Mouse (Mus musculus) midbrain, embryonic 11.5 days (tissue): ENCODE results near the gene Endog. TPM values are rescaled to one million over a fixed set of nuclear protein-coding genes. Genes with fewer than 3 reads are reported as not detected.

Experiments used
- ATAC-seq: fragments of 200-750 bp; cut with Nextera tagmentation; 2 replicates; pipeline ENCODE4 v1.8.0; 2017; ENCODE audit warnings: moderate TSS enrichment, moderate library complexity; ENCODE audit not compliant: low FRiP score
- DNase-seq: peaks from one replicate; pipeline ENCODE4 v3.0.0; 2015; ENCODE audit warnings: low spot score; ENCODE audit errors: missing footprints
- H3K27ac ChIP-seq: fragments of 300-500 bp; sonication (generic); 2 replicates; pipeline ENCODE4 v1.5.1; 2014; ENCODE audit warnings: low read depth, low read length
- H3K27me3 ChIP-seq: fragments of 300-500 bp; sonication (generic); 2 replicates; pipeline ENCODE4 v1.6.1; 2014; ENCODE audit warnings: mild to moderate bottlenecking, low read length, moderate library complexity, mixed read lengths; ENCODE audit not compliant: control insufficient read depth, insufficient read depth
- H3K36me3 ChIP-seq: fragments of 300-500 bp; sonication (generic); 2 replicates; pipeline ENCODE4 v1.6.1; 2014; ENCODE audit warnings: mild to moderate bottlenecking, low read length, moderate library complexity, mixed read lengths; ENCODE audit not compliant: control insufficient read depth, insufficient read depth
- H3K4me1 ChIP-seq: fragments of 300-500 bp; sonication (generic); 2 replicates; pipeline ENCODE4 v1.6.1; 2014; ENCODE audit warnings: low read length; ENCODE audit not compliant: control insufficient read depth, insufficient read depth
- H3K4me2 ChIP-seq: fragments of 300-500 bp; sonication (generic); 2 replicates; pipeline ENCODE4 v1.6.1; 2014; ENCODE audit warnings: mild to moderate bottlenecking, moderate library complexity
- H3K4me3 ChIP-seq: fragments of 300-500 bp; sonication (generic); 2 replicates; pipeline ENCODE4 v1.5.1; 2014; ENCODE audit warnings: low read depth, low read length
- H3K9ac ChIP-seq: fragments of 300-500 bp; sonication (generic); 2 replicates; pipeline ENCODE4 v1.6.1; 2014; ENCODE audit warnings: low read length
- H3K9me3 ChIP-seq: fragments of 300-500 bp; sonication (generic); 2 replicates; pipeline ENCODE4 v1.6.1; 2016; ENCODE audit warnings: low read length; ENCODE audit not compliant: control insufficient read depth
- WGBS: fragments of 180-500 bp; shearing (Covaris S2); extraction: QIAGEN DNeasy Blood & Tissue Kit; methylation state at CpG from one replicate; pipeline ENCODE4 v1.1.7; 2014; 5-methylcytosine and 5-hydroxymethylcytosine counted together
- polyA plus RNA-seq: library from polyadenylated mRNA; unstranded; fragments of >200 nt; fragmentation: Nextera tagmentation; extraction: Ambion mirVana; gene quantifications from 2 replicates; pipeline ENCODE4 v1.2.1, GENCODE M21; 2014

Endog gene
- polyA plus RNA-seq, 1 experiment from 2014 or later = 13.7 TPM

- Histone ChIP-seq H3K36me3 (no peaks in the 10 kb centered on the region), H3K4me1 (no peaks in the 10 kb centered on the region), H3K4me2 (no peak overlapping the region), H3K9me3 (no peaks in the 10 kb centered on the region), H3K4me3 (no peak overlapping the region), H3K9ac (no peak overlapping the region), H3K27me3 (no peaks in the 10 kb centered on the region), H3K27ac (no peak overlapping the region)
- no peak for ATAC-seq
- DNase-seq = no peak
- 90% methylated on average over 1 of the region's 1 CpGs for WGBS
Observed at GRCm38 (mm10) chr2:30212951-30213350, 41.7 kb downstream of the Endog start.

GRCm38 (mm10) chr2:30214745-30215144 lies 43.5 kb downstream of the Endog start:
- no peaks in the 10 kb centered on the region for H3K9me3 ChIP-seq
- no peak overlapping the region for H3K4me2 ChIP-seq
- ATAC-seq (no peak), DNase-seq (no peak)
- H3K27me3 ChIP-seq = no peaks in the 10 kb centered on the region
- no peaks in the 10 kb centered on the region for H3K4me1 ChIP-seq
- H3K27ac ChIP-seq = no peak overlapping the region
- H3K9ac ChIP-seq = no peak overlapping the region
- 91% methylated on average over 3 of the region's 3 CpGs for WGBS
- no peak overlapping the region for H3K4me3 ChIP-seq
- H3K36me3 ChIP-seq = no peaks in the 10 kb centered on the region

- Histone ChIP-seq H3K27me3 (no peaks in the 10 kb centered on the region), H3K9me3 (no peaks in the 10 kb centered on the region), H3K4me3 (no peak overlapping the region), H3K4me1 (no peaks in the 10 kb centered on the region), H3K27ac (no peak overlapping the region), H3K9ac (no peak overlapping the region), H3K36me3 (no peaks in the 10 kb centered on the region), H3K4me2 (no peak overlapping the region)
- no peak for DNase-seq
- ATAC-seq = no peak
- 84% methylated on average over 6 of the region's 6 CpGs for WGBS
Observed at GRCm38 (mm10) chr2:30215493-30215892, 44.2 kb downstream of the Endog start.

GRCm38 (mm10) chr2:30216293-30216692 lies 45.0 kb downstream of the Endog start:
- Histone ChIP-seq H3K27me3 (no peaks in the 10 kb centered on the region), H3K4me1 (no peaks in the 10 kb centered on the region), H3K9me3 (no peaks in the 10 kb centered on the region), H3K27ac (no peak overlapping the region), H3K4me2 (no peak overlapping the region), H3K9ac (no peak overlapping the region), H3K36me3 (no peaks in the 10 kb centered on the region), H3K4me3 (no peak overlapping the region)
- ATAC-seq = no peak
- WGBS = 94% methylated on average over 5 of the region's 5 CpGs
- no peak for DNase-seq

Other genes with a start within 250 kb of the Endog start
- gene Gle1, start 236.1 kb upstream of the Endog start, polyA plus RNA-seq = 52.5 and 57.4 TPM in 2 replicates
- gene Sptan1, start 205.9 kb upstream of the Endog start, polyA plus RNA-seq = 136 and 144 TPM in 2 replicates
- gene Wdr34, start 122.6 kb upstream of the Endog start, polyA plus RNA-seq = 25.5 and 25.9 TPM in 2 replicates
- 741 and 754 TPM in 2 replicates for gene Set, start 114.1 kb upstream of the Endog start, polyA plus RNA-seq
- 6.4 and 8.4 TPM in 2 replicates for gene Pkn3, start 93.8 kb upstream of the Endog start, polyA plus RNA-seq
- gene Zdhhc12, start 77.8 kb upstream of the Endog start, polyA plus RNA-seq = 28.0 and 30.6 TPM in 2 replicates
- gene Zer1, start 46.9 kb upstream of the Endog start, polyA plus RNA-seq = 5.1 and 6.0 TPM in 2 replicates
- gene Tbc1d13, start 37.7 kb upstream of the Endog start, polyA plus RNA-seq = 12.1 and 13.3 TPM in 2 replicates
- 65.0 and 69.8 TPM in 2 replicates for gene Spout1, start 7.0 kb downstream of the Endog start, polyA plus RNA-seq
- 8.2 and 9.6 TPM in 2 replicates for gene Kyat1, start 34.4 kb downstream of the Endog start, polyA plus RNA-seq
- gene Lrrc8a, start 66.2 kb downstream of the Endog start, polyA plus RNA-seq = 49.2 and 51.7 TPM in 2 replicates
- gene Gm28035, start 69.1 kb downstream of the Endog start, polyA plus RNA-seq = 0.05 and 0.21 TPM in 2 replicates
- gene Phyhd1, start 94.7 kb downstream of the Endog start, polyA plus RNA-seq = 2.9 and 3.5 TPM in 2 replicates
- not detected in 2 replicates for gene Gm28038, start 109.5 kb downstream of the Endog start, polyA plus RNA-seq
- 23.6 and 25.7 TPM in 2 replicates for gene Dolk, start 114.8 kb downstream of the Endog start, polyA plus RNA-seq
- gene Nup188, start 114.9 kb downstream of the Endog start, polyA plus RNA-seq = 46.0 and 53.7 TPM in 2 replicates
- 42.0 and 48.1 TPM in 2 replicates for gene Sh3glb2, start 187.8 kb downstream of the Endog start, polyA plus RNA-seq
- gene Miga2, start 192.7 kb downstream of the Endog start, polyA plus RNA-seq = 16.6 TPM in 2 replicates
- gene Dolpp1, start 220.8 kb downstream of the Endog start, polyA plus RNA-seq = 41.1 and 45.8 TPM in 2 replicates
- gene Crat, start 244.3 kb downstream of the Endog start, polyA plus RNA-seq = 23.7 and 24.2 TPM in 2 replicates
- 50.7 and 54.3 TPM in 2 replicates for gene Ptpa, start 244.5 kb downstream of the Endog start, polyA plus RNA-seq